9 mouse cellular contexts compared by ENCODE assay signal in genomic region chr19:34846005-34846404, GRCm38 (mm10). TPM values are rescaled to one million over a fixed set of nuclear protein-coding genes. Genes with fewer than 3 reads are reported as not detected.
DNase-seq lines count a peak whose midpoint lies in the region; ATAC-seq and TF ChIP-seq lines count a peak whose summit lies in the region.
"Had no signal": no experiment of that assay in that cellular context is flagged by ENCODE, and none has a peak within 500 bp of the region (broad histone marks: within the 10 kb centered on the region; RNA-seq: fewer than 3 reads in every experiment).

No protein-coding gene starts in this region.

- no peak for ATAC-seq in lung, embryonic 15.5 days (ENCODE audit: borderline replicate concordance, extremely low read depth, low FRiP score, low TSS enrichment)
- peak; percentile 85 for ATAC-seq in intestine, embryonic 16.5 days

- H3K27me3 ChIP-seq in lung, embryonic 15.5 days, result no peaks in the 10 kb centered on the region
- H3K27me3 ChIP-seq in MEL (ENCODE audit: control insufficient read depth in 1 of 2, insufficient read depth in 2 of 2, low read length in 2 of 2), result no peaks in the 10 kb centered on the region
- no peaks in the 10 kb centered on the region for H3K27me3 ChIP-seq in intestine, embryonic 16.5 days (replicated peaks; ENCODE audit: control insufficient read depth, insufficient read depth, low read length)
- no peaks in the 10 kb centered on the region for H3K27me3 ChIP-seq in small intestine, adult 2 months (ENCODE audit: control insufficient read depth, insufficient read depth, low read length)

- intact Hi-C loops in heart, postnatal 25 days (cut with DNase I), result no loop called here

- H3K27ac ChIP-seq in lung, embryonic 15.5 days, result no peak overlapping the region
- peak overlapping the region; percentile 96 for H3K27ac ChIP-seq in MEL (ENCODE audit: control insufficient read depth, low read depth, low read length)
- H3K27ac ChIP-seq in intestine, embryonic 16.5 days (ENCODE audit: low read length), result no peak overlapping the region
- H3K27ac ChIP-seq in small intestine, adult 2 months (ENCODE audit: insufficient read depth, low read depth, low read length), result 0 out of 2 replicates have a peak overlapping the region, but pooled peaks have one; percentile 42
- H3K27ac ChIP-seq: midbrain, embryonic 10.5 days had no signal

- no peak for TF ChIP-seq RAD21 in MEL (IDR thresholded peaks at IDR 0.05; ENCODE audit: low read depth, low read length)

- TF ChIP-seq CTCF in MEL (IDR thresholded peaks at IDR 0.05 in 2 of 3, conservative IDR thresholded peaks at IDR 0.05 in 1 of 3; ENCODE audit: control insufficient read depth in 1 of 3, insufficient read depth in 1 of 3, low read depth in 2 of 3, low read length in 3 of 3, poor library complexity in 1 of 3, severe bottlenecking in 1 of 3), result no peak
- TF ChIP-seq CTCF in small intestine, adult 2 months (IDR thresholded peaks at IDR 0.05; ENCODE audit: extremely low read depth, insufficient read length, insufficient replicate concordance, low read depth, low read length), result no peak

- no peak overlapping the region for H3K9ac ChIP-seq in lung, embryonic 15.5 days
- H3K9ac ChIP-seq in MEL (ENCODE audit: control insufficient read depth, low read depth, low read length, poor library complexity, severe bottlenecking), result peak overlapping the region; percentile 54
- no peak overlapping the region for H3K9ac ChIP-seq in intestine, embryonic 16.5 days (ENCODE audit: low read depth, low read length)

- 0 out of 2 replicates have a peak, but pooled peaks cover 17% of the 10 kb centered on the region for H3K4me1 ChIP-seq in lung, embryonic 15.5 days
- peaks cover 35 to 57% of the 10 kb centered on the region in 2 experiments for H3K4me1 ChIP-seq in MEL (ENCODE audit: control insufficient read depth in 1 of 2, insufficient read depth in 2 of 2, low read length in 2 of 2)
- 0 out of 2 replicates have a peak, but pooled peaks cover 6% of the 10 kb centered on the region for H3K4me1 ChIP-seq in intestine, embryonic 16.5 days (ENCODE audit: control insufficient read depth, insufficient read depth, low read length)
- H3K4me1 ChIP-seq in small intestine, adult 2 months (ENCODE audit: control insufficient read depth, insufficient read depth, insufficient read length, low read length), result peaks cover 9% of the 10 kb centered on the region; the same call in 1 of the 2 replicates

- no peak overlapping the region for H3K4me3 ChIP-seq in lung, embryonic 15.5 days
- peak overlapping the region; percentile 45 to 64 for H3K4me3 ChIP-seq in MEL (ENCODE audit: control insufficient read depth in 1 of 2, insufficient read depth in 1 of 2, low read depth in 2 of 2, low read length in 2 of 2)
- H3K4me3 ChIP-seq in intestine, embryonic 16.5 days (ENCODE audit: low read length), result no peak overlapping the region
- peak overlapping the region; percentile 51 for H3K4me3 ChIP-seq in small intestine, adult 2 months (ENCODE audit: low read depth, low read length)
- H3K4me3 ChIP-seq: midbrain, embryonic 10.5 days had no signal

- peak; percentile 42 to 45; a peak in 2 of 4 replicates for TF ChIP-seq EP300 in MEL (IDR thresholded peaks at IDR 0.05; ENCODE audit: low read depth in 1 of 2, low read length in 2 of 2)

- peaks cover 8% of the 10 kb centered on the region for H3K79me2 ChIP-seq in MEL (ENCODE audit: control insufficient read depth, insufficient read depth, low read length, poor library complexity)

- no peaks in the 10 kb centered on the region for H3K9me3 ChIP-seq in lung, embryonic 15.5 days
- no peaks in the 10 kb centered on the region for H3K9me3 ChIP-seq in MEL (replicated peaks; ENCODE audit: insufficient read depth, low read length)
- H3K9me3 ChIP-seq in intestine, embryonic 16.5 days (ENCODE audit: control insufficient read depth, low read length), result no peaks in the 10 kb centered on the region

- 25% methylated on average over 7 of the region's 7 CpGs for WGBS in lung, embryonic 15.5 days
- 50% methylated on average over 7 of the region's 7 CpGs for WGBS in intestine, embryonic 16.5 days
- 16% methylated on average over 7 of the region's 7 CpGs for WGBS in small intestine, adult 2 months

- DNase-seq in lung, postnatal 10 days, result no peak
- DNase-seq in MEL (ENCODE audit: low read depth, low spot score), result peak; percentile 55
- no peak for DNase-seq in kidney, adult 9 months
- no peak for DNase-seq in heart, postnatal 25 days (ENCODE audit: low spot score)
- DNase-seq: kidney, adult 2 months had no signal

- no peak for TF ChIP-seq POLR2A in MEL (IDR thresholded peaks at IDR 0.05; ENCODE audit: control insufficient read depth in 1 of 2, insufficient read depth in 1 of 2, low read depth in 1 of 2, low read length in 2 of 2, poor library complexity in 1 of 2)
- TF ChIP-seq POLR2A in small intestine, adult 2 months (IDR thresholded peaks at IDR 0.05; ENCODE audit: low read depth, low read length), result no peak

- H3K4me2 ChIP-seq in lung, embryonic 15.5 days, result peak overlapping the region; percentile 36
- peak overlapping the region; percentile 11; the same call in 1 of the 2 replicates for H3K4me2 ChIP-seq in intestine, embryonic 16.5 days (ENCODE audit: low read depth, low read length)

- H3K36me3 ChIP-seq in lung, embryonic 15.5 days, result no peaks in the 10 kb centered on the region
- peaks cover 0 to 63% of the 10 kb centered on the region in 2 experiments; a peak in 2 of 4 replicates for H3K36me3 ChIP-seq in MEL (ENCODE audit: control insufficient read depth in 1 of 2, insufficient read depth in 2 of 2, low read length in 2 of 2)
- H3K36me3 ChIP-seq in intestine, embryonic 16.5 days (ENCODE audit: control insufficient read depth, insufficient read depth, low read length), result no peaks in the 10 kb centered on the region
- no peaks in the 10 kb centered on the region for H3K36me3 ChIP-seq in small intestine, adult 2 months (ENCODE audit: control insufficient read depth, insufficient read depth, low read length)

TF ChIP-seq in MEL, 35 proteins besides CTCF, POLR2A, EP300 and RAD21 (continues in another document):
- TF ChIP-seq NELFE (IDR thresholded peaks at IDR 0.05; ENCODE audit: low read depth, low read length) (no peak; the same call in 1 of the 2 replicates), RCOR1 (IDR thresholded peaks at IDR 0.05; ENCODE audit: low read depth, low read length) (peak; percentile 49), GATA1 (IDR thresholded peaks at IDR 0.05; ENCODE audit: low read depth, low read length) (no peak), ZMIZ1 (IDR thresholded peaks at IDR 0.05; ENCODE audit: low read depth, low read length) (peak; percentile 78; the same call in 1 of the 2 replicates), CHD1 (IDR thresholded peaks at IDR 0.05; ENCODE audit: low read depth, low read length) (peak; percentile 96; the same call in 1 of the 2 replicates), MYC (IDR thresholded peaks at IDR 0.05; ENCODE audit: low read depth, low read length) (0 out of 2 replicates have a peak, but pooled peaks have one; percentile 25), E2F4 (IDR thresholded peaks at IDR 0.05; ENCODE audit: borderline replicate concordance, low read depth, low read length) (no peak), KAT2A (conservative IDR thresholded peaks at IDR 0.05; ENCODE audit: low read depth, low read length) (0 out of 2 replicates have a peak, but pooled peaks have one; percentile 23), TCF12 (IDR thresholded peaks at IDR 0.05; ENCODE audit: low read depth, low read length) (0 out of 2 replicates have a peak, but pooled peaks have one; percentile 6), SIN3A (IDR thresholded peaks at IDR 0.05; ENCODE audit: low read length) (peak; percentile 51; the same call in 1 of the 2 replicates), UBTF (IDR thresholded peaks at IDR 0.05; ENCODE audit: borderline replicate concordance, insufficient read depth, low read depth, low read length) (no peak), JUND (IDR thresholded peaks at IDR 0.05; ENCODE audit: low read depth, low read length) (0 out of 2 replicates have a peak, but pooled peaks have one; percentile 52), TAL1 (IDR thresholded peaks at IDR 0.05; ENCODE audit: low read length) (no peak), ZC3H11A (IDR thresholded peaks at IDR 0.05; ENCODE audit: low read depth, low read length) (no peak), MEF2A (IDR thresholded peaks at IDR 0.05; ENCODE audit: extremely low read depth, insufficient replicate concordance, low read depth, low read length, poor library complexity, severe bottlenecking) (no peak), ETS1 (IDR thresholded peaks at IDR 0.05; ENCODE audit: low read depth, low read length) (0 out of 2 replicates have a peak, but pooled peaks have one; percentile 17), NRF1 (IDR thresholded peaks at IDR 0.05; ENCODE audit: insufficient read depth, low read depth, low read length, poor library complexity, severe bottlenecking) (no peak), MYB (IDR thresholded peaks at IDR 0.05; ENCODE audit: low read depth, low read length) (0 out of 2 replicates have a peak, but pooled peaks have one; percentile 13), MAZ (IDR thresholded peaks at IDR 0.05; ENCODE audit: low read depth, low read length) (0 out of 2 replicates have a peak, but pooled peaks have one; percentile 15), USF2 (IDR thresholded peaks at IDR 0.05; ENCODE audit: borderline replicate concordance in 1 of 2, insufficient read depth in 1 of 2, low read depth in 1 of 2, low read length in 2 of 2) (no peak), ZNF384 (IDR thresholded peaks at IDR 0.05; ENCODE audit: low read depth, low read length) (0 out of 2 replicates have a peak, but pooled peaks have one; percentile 16), MAFK (IDR thresholded peaks at IDR 0.05; ENCODE audit: borderline replicate concordance, low read depth, low read length) (no peak), HCFC1 (IDR thresholded peaks at IDR 0.05; ENCODE audit: low read depth, low read length) (no peak), MXI1 (IDR thresholded peaks at IDR 0.05; ENCODE audit: low read depth, low read length) (no peak; the same call in none of the 2 replicates), CHD2 (IDR thresholded peaks at IDR 0.05; ENCODE audit: low read length) (no peak), MAX (IDR thresholded peaks at IDR 0.05; ENCODE audit: low read length) (no peak), POLR2AphosphoS5 (IDR thresholded peaks at IDR 0.05; ENCODE audit: borderline replicate concordance, low read depth, low read length) (no peak)

RNA-seq across cellular contexts. Expression of gene Pank1, which starts 33.2 kb away (rescaled TPM):
- 7.8 and 8.8 TPM in 2 replicates for polyA plus RNA-seq in lung, embryonic 15.5 days (2015; fragmentation: Nextera tagmentation; extraction: Ambion mirVana)
- total RNA-seq in MEL (2012; rRNA removed), result 6.3 and 7.2 TPM in 2 replicates
- polyA plus RNA-seq in MEL (2012; ENCODE audit: insufficient read depth in 1 of 2, insufficient read length in 2 of 2, low read depth in 1 of 2, low replicate concordance in 2 of 2, missing spikeins in 1 of 2), result 1 to 10 TPM in 1 of 2 experiments, not detected in 1; 7.6 TPM
- 6.7 and 7.9 TPM in 2 replicates for polyA plus RNA-seq in intestine, embryonic 16.5 days (2015; fragmentation: Nextera tagmentation; extraction: Ambion mirVana)
- polyA plus RNA-seq in small intestine, adult 2 months (2012; rRNA removed), result 1.0 and 1.1 TPM in 2 replicates
- 10 to 100 TPM; 40.0 to 47.8 TPM for total RNA-seq in heart, postnatal 25 days (2021)

Comparison
In these comparisons a context has a peak if more than half of its experiments do, and no peak if none do; other contexts are left out.
1. H3K27ac ChIP-seq: peak in MEL (single experiment) and small intestine, adult 2 months (single experiment); none in lung, embryonic 15.5 days (single experiment) and intestine, embryonic 16.5 days (single experiment).
2. H3K4me3 ChIP-seq: peak in MEL (2 of 2) and small intestine, adult 2 months (single experiment); none in lung, embryonic 15.5 days (single experiment) and intestine, embryonic 16.5 days (single experiment).